Mouse (Mus musculus): Measurements from ENCODE around the gene Gm11009.
"Not testable (repeated sequence)": the region's sequence is repeated elsewhere in the genome, so short reads cannot be mapped to it uniquely, and the experiment has no call there.

The Gm11009 gene

DNA sequence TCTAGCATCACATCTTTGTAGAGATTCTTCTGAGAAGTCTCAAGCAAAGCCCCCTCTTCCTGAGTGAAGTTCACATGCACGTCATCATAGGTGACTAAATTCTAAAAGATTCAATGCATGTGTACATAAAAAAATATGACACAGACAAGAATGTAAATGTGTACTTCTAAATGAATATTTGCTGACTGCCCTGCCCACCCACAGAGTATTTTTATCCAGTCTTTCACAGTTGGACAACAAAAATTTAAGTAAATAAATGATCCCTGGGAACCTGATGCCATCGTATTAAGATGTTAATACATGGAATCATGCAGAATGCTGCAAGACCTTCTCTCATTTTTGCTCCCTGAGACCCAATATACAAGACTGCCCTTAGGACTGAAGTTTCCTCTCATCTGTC lies at the start of gene Gm11009:
Gm11009 (minus strand) TSS at position 101 of the 400 bp plus-strand sequence.
- DNase-seq, result not testable (repeated sequence)

Measured in cerebellum, adult 9-11 months (tissue).